Mouse (Mus musculus): ENCODE measurements around the gene Ralb.
A peak's percentile ranks its signal among the peaks of the same experiment; 100 is the strongest.

The Ralb gene

DNA sequence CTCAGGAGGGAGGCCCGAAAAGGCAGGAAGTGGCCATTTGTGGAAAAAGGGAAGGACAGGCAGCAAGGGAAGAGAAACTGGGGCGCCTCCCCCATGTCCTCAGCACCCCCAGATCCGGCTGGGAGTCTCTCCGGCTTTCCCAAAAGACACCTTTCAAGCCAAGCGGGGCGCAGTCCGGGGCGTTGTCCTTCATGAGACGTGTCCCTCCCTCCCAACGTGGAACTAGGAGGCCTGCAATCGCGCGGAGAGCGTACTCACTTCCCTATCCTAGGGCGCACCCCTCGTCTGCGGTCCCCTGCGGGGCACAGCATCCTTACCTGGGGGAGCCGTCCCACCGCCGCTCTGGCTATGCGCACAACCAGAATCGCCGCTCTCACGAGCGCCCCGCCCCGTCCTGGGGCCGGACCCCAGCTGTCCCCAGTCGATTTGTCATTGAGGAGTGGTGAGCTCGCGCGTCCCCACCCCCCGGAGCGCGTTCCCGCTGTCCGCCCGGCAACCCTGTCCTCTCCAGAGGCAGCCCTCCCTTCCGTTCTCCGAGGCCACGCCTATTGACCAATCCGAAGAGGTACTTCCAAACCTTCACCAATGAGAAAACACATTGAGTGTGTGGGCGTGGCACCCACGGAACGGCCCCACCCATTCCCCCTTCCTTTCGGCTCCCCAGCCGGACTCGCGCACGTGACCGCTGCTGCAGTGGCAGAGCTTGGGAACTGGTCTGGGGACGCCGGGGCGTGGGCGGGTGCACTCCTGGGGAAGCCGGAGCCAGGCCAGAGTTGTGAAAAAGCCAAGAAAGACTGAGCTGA, at the start of gene Ralb:
Ralb (minus strand) TSS at position 535 of the 803 bp plus-strand sequence.
- DNase-seq (ENCODE audit: low spot score), result peak; percentile 89

DNA sequence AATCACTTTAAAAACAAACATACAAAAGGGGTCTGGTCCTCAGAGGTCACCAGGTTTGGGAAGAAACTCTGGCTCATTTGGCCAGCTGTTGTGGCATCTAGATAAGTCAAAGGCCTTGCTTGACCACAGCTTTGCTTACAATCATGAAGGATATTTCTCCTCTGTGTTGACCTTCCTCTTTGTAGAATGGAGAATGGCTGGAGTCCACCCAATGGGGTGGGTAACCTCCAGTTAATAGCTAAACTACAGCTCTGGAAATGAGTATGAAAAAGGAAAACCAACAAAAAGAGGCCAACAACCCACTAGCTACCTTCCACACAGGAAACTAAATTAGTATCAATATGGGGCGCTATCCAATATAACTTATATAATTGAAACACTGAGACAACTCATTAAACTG, 47.1 kb upstream of the Ralb start:
- no peak for DNase-seq (ENCODE audit: low spot score)

DNA sequence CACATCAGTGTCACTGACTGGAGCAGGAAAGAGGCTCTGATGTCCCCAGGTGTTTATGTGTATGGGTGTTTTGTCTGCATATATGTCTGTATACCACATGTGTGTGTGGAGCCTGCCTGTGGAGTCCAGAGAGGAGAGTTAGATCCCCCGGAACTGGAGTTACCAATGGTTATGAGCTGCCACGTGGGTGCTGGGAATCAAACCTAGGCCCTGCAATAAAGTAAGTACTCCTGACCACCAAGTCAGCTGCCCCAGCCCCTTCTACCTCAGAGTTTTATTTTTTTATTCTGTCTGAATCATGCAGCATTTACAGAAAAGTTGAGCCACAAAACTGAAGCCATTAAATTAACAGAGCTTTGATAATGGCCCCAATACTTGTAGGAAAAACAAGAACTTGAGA, 45.5 kb upstream of the Ralb start:
- DNase-seq (ENCODE audit: low spot score), result no peak

DNA sequence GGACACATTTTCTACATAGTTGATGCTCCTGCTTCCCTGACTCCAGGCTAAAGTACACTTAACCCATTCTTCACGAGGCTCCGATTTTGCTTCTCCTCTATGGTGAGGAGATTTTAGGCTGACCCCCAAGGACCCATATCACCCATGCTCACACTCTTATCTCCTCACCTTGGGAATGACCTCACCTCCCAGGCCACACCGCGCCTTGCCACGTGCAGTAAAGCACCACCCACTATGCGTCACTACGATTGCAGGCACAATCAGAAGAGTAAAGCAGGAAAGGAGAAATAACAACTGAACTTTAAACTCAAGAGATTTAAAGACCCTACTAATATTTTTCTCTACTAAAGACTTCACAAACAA, 44.7 kb upstream of the Ralb start:
- no peak for DNase-seq (ENCODE audit: low spot score)

DNA sequence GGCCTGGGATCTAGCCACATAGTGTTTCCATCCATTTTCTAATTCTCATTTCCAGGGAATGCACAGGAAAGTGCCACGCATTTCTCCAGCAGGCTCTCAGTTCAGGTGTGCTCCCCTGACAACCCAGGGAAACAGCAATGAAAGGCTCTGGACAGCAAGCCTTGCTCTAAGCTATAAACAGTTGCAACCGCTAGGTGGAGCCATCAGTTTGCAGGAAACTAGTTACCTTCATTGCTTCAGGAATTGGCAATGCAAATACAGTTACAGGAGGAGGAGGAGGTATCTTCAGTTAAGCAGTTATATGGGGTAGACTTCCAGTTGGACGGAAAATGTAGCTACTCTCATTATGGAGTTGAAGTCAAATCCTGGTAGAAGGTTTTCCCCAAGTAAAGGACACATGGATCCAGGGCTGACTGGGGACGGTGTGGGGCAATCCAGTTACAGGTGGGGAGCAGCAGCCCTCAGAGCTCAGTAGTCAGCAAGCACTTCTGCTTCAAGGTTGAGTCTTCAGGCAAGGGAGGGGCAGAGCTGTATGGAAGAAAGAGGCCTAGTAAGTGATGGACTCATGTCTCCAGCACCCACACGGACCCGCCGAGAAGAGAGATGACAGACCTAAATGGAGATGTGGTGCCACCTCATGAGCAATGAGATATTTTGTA, 44.2 kb upstream of the Ralb start:
- peak; percentile 80 for DNase-seq (ENCODE audit: low spot score)

DNA sequence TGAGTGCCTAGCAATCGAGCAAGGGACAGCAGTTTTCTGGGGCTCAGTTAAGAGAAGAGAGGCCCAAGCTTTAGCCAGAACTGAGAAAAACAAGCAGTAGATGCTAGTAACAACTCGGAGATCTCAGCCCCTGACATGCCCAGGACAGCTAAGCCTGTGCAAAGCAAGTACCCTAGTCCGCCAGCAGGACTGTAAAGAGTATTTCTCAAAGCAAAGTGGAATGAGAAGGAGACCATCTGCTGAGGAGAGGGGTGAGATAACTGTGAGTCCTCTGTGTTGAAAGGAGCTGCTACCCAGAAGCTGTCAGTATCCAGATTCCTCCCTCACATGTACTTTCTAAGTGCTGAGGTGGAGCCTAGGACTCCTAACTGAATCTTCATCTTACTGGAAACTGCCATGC, 41.9 kb upstream of the Ralb start:
- DNase-seq (ENCODE audit: low spot score), result no peak

DNA sequence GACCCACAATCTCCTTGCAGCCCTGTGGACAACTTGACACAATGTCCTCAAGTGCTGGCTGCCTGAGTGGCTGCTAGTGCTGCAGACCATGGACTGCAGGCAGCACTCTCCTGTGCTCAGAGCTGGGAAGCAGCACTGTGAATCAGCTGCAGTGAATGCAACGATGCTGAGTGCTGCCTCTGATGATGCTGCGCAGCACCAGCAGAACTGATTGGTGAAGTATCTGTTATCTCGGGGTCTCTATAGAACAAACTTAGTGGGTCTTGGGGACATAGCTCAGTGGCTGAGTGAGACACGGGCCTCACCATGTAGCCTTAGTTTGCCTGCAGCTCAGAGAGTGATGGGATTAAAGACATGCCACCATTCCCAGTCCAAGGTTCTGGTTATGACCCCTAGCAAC, 41.1 kb upstream of the Ralb start:
- DNase-seq (ENCODE audit: low spot score), result no peak

DNA sequence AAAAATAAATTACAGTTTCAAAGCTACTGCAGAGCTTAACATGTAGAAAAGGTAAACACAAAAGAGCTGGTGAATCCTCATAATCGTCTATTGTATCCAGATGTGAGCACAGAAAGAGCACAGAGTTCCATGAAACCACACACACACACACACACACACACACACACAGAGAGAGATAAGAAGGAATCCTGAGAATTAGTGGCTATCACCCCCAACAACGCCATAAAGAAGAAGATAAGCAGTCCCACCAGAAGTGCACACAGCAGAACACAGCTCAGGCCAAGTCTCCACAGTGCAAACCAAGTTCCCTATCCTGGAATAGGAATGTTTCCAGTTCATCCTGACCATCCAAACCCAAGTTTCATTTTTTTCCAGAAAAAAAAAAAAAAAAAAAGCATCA, 40.6 kb upstream of the Ralb start:
- DNase-seq (ENCODE audit: low spot score), result no peak

DNA sequence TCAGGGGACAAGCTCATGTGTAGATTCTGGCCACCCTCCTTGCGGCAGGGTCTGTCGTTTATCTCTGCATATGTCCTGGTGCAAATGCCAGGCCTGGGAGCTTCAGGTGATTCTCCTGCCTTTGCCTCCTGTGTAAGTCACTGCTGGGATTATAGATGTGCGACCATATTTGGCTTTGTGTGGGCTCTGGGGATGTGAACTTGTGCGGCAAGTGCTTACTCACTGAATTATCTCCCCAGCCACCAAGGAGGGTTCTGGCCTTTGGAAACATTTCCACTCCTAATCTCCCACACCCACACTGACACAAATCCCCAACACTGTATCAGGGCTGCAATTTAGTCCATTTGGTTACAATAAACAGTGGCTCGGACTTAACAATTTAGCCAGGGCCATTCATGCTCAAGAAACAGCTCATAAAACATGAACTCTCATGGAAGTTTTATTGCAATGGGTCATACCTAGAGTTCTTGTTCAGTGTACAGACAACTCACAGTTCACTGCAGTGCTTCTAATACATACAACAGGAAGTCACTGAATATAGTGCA, 40.1 kb upstream of the Ralb start:
- DNase-seq (ENCODE audit: low spot score), result no peak

DNA sequence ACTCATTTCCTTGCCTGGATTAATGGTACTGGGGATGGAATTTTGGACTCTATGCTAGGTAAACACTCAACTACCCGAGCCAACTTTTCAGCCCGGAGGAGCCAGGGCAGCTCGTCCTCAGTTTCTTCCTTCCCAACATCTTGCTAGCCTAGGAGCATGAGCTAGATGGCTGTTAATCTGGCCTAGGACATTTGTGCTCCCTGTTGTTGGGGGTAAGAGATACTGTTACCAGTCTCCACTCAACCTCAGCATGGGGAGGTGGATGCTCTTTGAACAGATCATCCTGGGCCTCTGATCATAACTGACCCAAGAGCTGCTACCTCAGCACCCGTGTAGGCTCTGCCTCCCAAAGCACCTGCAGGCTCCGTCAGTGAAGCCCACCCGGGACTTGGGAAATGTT, 38.7 kb upstream of the Ralb start:
- DNase-seq (ENCODE audit: low spot score), result no peak

DNA sequence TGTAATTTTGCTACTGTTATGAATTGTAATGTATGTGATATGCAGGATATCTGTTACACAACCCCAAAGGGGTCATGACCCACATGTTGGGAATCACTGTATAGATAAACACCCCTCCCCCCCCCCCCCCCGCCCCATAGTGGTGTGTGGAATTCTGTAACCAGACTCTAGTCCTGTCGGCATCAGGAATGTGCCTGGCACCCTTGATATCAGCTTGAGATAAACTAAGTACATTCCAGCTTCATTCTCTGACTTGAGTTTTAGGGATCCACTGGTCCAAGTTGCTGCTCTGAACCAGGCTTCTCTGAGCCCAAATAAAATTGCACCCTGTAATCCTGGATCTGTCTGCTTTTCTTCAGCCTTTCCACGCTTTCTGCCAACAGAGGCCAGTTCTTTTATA, 37.0 kb upstream of the Ralb start:
- DNase-seq (ENCODE audit: low spot score), result no peak

DNA sequence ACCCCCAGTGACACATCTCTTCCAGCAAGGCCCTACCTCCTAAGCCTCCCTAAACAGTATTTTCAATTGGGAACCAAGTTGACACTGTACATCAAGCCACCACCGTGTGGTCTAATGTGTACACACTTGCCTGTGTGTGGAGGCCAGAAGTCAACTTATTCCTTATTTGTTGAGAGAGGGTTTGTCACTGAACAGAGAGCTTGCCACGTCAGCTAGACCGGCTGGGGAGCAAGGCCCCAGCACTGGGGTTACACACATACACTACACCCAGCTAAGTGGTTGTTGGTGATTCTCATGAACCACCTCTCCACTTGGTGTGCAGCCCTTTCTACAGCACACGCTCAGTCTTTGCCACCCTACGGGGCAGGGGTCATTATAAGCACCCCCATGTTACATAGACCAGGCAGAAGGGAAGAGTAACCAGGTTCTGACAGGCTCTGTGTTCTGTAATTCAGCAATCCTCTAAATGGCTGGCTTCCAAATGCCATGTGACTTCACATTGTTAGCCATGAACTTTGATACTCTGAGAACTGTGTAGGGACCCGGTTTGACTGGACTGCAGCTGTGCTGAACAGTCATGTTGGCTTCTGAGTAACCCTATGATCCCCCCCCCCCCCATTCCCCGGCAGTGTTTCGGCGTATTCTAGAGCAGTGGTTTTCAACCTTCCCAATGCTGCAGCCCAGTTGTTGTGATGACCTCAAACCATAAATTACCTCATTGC, 36.4 kb upstream of the Ralb start:
- DNase-seq (ENCODE audit: low spot score), result no peak

DNA sequence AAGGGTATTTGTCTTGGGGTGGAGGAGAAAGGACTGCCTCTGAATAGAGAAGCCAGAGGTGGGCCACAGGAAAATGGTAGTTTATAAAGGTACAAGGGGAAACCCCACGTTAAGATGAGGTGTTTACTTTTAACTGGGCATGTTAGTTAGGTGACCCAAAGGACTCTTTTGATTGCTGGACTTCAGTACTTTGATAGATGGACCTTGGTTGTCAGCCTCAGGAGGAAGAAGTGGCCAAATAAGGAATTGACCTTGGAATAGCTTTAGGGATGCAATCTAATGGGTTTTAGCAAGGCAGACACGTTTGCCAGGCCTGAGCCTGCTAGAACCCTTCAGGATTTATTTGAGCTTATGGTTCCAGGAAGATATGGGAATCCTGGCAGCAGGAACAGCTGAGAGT, 34.7 kb upstream of the Ralb start:
- DNase-seq (ENCODE audit: low spot score), result no peak

DNA sequence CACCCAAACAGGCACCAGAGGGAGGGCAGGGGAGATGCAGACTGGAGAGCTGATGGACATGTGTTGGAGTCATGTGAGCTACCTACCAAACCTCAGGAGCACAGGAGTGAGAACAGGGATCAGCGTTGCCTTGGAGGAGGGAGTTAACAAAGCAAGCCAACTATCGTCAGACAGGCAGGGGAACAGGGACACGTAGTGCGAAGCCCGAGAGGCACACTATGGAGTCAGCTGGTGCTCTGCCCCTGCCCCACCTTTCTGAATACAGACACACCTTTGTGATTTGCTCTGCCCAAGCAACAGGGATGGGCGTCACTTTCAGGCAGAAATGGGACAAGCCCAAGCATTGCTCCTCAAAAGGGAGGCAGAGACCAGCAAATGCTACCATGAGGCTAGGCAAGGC, 33.1 kb upstream of the Ralb start:
- DNase-seq (ENCODE audit: low spot score), result no peak

DNA sequence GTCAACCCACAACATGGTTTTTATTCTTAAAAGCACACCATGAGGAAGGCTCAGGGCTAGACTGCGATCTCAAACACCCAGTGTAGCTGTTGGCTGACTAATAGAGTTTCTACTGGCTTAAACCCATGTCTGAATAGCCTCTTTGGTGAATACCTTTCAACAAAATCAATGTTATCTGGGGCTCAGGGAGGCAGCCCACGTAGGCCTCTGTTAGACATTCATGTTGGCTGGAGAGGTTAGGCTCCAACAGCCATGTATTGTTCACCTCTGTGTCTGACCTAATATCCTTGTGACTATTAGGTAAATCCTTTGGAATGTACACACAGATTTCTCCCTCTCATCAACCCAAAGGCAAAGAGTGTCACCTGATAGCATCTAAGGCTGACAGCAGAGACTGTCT, 31.5 kb upstream of the Ralb start:
- no peak for DNase-seq (ENCODE audit: low spot score)

DNA sequence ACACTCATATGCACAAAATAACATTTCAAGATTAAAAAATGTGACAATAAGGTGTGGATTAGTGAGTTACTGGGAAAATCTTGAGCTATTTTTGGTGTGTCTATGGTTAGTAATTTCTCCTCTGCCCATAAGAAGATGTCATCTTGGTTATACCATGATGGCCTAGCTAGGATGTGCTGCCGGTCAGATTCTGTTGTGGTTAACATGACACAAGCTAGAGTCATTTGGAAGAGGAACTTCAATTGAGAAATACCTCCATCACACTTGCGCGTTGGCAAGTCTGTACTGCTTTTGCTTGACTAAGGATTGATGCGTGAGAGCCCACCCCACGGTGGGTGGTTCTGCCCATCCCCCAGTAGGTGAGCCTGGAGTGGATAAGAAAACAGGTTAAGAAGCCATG, 29.7 kb upstream of the Ralb start:
- no peak for DNase-seq (ENCODE audit: low spot score)

DNA sequence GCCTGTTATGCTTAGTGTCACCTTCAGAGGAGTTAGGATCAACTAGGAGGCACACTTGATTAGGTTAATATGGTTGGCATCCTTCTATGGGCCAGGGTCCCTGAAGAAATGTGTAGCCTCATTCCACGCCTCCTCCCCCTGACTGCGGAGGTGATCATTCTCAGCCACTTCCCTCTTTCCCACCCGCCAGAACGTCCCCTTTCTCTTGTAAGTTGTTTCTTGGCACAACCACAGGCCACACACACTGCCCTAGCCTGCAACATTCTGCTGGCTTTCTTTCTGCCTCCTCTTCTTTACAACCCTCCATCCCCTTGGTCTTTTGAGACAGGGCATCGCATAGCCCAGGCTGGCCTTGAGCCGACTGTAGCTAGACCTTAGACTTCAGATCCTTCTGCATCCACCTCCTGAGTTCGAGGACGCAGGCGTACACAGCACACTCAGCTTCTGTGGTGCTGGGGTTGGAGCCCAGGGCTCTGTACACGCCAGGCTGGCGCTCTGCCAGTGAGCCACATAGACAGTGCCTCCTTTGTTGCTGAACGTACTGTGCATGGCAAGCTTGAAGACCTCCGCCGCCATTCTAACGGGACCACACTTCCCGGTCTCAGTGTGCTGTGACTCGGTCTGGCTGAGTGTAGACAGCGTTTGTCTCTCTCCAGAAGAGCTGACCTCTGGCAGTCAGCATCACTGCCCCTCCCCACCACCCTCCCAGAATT, 28.7 kb upstream of the Ralb start:
- DNase-seq (ENCODE audit: low spot score), result no peak

DNA sequence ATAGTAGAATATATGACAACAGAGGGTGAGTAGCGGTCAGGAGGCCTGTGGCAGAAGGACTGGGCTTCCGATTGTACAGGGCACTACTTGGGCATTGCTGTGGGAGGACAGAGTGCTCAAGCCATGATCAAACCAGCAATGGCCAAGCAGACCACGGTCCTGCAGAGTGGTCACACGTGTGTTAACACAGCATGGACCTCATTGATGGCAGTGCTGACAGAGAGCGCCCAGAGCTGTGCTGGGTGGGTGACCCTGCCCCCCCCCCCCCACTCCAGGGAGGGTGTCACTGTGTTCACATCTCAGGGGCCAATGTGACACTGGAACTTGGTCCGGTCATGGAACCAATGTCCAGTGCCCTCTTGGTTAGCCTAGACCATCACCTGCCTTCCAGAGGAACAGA, 27.6 kb upstream of the Ralb start:
- DNase-seq (ENCODE audit: low spot score), result no peak

DNA sequence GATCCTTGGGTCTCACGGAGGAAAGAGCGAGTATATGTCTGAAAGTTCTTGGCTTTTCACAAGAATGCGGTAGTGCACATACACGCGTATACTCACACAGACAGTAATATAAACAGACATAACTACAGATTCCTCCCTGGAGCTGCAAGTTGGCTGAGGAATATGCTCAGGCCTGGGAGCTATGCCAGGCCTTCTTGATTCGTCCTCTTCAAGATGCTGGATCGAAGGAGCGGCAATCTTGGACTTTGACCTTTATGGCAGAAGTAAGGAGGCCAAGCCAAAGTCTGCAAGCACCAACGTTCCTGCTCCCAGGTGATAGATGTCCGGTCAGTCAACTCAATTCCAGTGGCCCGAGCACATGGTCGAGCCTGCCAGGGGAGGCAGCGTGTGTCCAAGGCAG, 26.3 kb upstream of the Ralb start:
- DNase-seq (ENCODE audit: low spot score), result no peak

DNA sequence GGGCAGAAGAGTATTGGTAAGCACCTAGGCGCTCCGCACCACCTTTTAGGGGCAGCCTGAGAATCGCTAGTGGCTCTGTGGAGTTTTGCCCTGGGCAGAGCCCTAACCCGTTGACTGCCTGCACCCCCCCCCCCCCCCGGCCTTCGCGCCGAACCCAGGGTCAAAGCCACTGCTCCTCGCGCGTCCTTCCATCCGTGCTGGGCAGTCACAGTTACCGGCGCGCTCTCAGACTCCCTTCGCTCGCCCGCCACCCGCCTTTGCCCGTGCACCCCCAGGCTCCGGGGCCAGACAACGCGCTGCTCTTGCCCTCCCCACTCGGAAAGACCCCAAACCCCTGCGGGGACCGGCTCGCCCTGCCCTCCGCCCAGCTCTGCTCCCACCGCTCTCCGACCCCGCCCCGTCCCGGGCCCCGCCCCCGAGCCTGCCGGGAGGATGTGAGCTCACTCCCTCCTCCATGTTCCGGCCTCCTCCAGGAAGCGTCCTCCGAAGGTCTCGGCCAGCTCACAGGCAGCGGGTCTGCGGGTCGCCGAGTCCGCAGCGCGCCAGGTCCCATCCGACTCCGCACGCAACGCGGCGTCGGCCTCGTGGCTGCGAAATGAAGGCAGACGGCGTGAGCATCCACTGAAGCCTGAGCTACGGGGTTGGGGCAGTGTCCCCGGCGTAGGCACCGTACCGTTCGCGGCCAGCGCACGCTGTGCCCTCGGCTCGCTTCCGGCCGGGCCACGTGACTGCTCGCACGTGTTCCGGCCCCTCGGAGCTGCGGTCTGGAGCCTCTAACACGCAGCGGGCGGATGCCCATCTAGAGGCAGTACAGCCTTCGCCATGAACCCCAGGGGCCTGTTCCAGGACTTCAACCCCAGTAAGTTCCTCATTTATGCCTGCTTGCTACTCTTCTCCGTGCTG, 21.3 kb upstream of the Ralb start, which contains the start of gene Tmem185b:
Tmem185b (plus strand) TSS at position 472 of the 903 bp plus-strand sequence.
- peak; percentile 91 for DNase-seq (ENCODE audit: low spot score)

DNA sequence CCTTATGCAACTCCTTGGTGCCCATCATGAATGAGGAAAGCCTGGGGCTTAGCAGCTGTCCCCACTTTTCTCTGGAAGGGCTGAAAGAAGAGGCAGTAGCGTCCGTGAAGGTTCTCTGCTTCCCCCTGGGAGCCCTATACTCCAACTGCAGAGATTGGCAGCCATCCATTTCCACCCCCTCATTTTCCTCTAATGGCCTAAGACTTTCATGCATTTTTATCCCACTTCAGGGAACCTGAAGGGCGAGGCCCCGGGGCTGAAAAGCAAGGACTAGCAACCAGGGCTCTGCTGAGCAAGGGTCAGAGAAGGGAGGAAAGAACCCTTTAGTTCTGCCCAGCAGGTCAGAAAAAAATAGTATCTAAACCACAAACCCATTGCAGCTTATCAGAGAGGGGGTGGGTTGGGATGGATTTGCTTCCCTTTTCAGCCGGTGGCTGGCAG, 20.4 kb upstream of the Ralb start:
- peak; percentile 33 for DNase-seq (ENCODE audit: low spot score)

All from ovary, postnatal 14 days (tissue).